Mouse (Mus musculus): Measurements from ENCODE around the gene Mllt10. TPM values are rescaled to one million over a fixed set of nuclear protein-coding genes. Genes with fewer than 3 reads are reported as not detected.

The Mllt10 gene
- total RNA-seq, 2 experiments from 2014 or later: 41.6 to 42.5 TPM

DNA sequence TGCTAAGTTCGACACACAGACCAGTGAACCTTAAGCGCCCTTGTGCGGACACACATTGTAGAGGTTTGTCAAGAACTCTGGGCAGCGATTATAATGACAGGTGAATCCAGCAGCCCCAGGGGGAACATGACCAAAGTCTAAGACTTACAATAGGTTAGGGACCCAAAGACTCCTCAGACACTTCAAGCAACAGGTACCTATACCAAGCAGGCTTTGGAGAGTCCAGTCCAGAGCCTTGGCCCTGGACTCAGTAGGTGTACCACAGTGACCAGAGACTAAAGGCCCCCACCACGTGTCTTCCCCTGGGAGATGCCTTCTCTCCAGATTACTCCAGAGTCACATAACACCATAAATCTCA lies 22.5 kb upstream of the Mllt10 start:
- intact Hi-C loops (cut with DNase I): loop anchor here (5.0 kb wide), 1 partner anchor 1245 kb away; no protein-coding TSS in a partner anchor
- DNase-seq: no peak

DNA sequence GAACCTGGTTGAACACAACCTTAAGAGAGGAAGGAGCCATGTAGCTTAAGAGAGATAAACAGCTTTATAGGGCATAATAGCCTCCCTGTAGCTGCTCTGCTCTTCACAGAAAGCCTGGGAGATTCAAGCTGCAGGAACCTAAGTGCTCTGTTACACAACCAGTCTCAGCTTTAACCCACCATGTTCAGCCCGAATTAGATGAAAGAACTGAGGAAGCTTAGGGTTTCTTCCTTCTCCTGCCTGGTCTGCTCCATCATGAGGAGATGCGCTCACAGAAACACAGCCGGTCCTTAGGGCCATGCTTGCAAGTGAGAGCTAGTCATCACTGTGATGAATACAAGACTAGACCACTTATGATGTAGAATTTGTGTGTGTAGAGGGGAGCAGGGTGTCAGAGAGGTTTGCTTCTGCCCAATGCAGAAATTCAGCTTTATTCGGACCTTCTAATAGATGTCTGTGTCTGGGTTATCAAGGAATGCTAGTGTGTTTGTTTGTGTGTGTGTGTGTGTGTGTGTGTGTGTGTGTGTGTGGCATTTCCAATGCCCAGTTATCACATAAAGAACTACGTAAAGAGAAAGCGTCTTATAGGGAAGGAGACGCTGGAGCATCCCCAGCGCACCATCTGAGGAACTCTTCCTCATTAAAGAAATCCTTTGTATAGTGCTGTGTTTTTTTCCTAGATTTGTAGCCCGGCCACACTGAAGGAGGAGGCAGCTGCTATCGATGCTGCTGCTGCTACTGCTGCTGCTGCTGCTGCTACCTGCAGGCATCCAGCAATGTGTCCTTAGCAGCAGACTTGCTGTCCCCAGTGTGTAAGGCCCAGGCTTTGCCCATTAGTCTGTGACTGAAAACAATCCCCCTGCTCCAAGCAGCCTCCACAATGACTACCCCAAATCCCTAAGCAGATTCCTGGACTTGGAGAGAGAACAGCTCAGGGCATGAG lies 21.6 kb upstream of the Mllt10 start:
- no peak for DNase-seq
- intact Hi-C loops (cut with DNase I): loop anchor here (5.0 kb wide), 1 partner anchor 1244 kb away; no protein-coding TSS in a partner anchor

DNA sequence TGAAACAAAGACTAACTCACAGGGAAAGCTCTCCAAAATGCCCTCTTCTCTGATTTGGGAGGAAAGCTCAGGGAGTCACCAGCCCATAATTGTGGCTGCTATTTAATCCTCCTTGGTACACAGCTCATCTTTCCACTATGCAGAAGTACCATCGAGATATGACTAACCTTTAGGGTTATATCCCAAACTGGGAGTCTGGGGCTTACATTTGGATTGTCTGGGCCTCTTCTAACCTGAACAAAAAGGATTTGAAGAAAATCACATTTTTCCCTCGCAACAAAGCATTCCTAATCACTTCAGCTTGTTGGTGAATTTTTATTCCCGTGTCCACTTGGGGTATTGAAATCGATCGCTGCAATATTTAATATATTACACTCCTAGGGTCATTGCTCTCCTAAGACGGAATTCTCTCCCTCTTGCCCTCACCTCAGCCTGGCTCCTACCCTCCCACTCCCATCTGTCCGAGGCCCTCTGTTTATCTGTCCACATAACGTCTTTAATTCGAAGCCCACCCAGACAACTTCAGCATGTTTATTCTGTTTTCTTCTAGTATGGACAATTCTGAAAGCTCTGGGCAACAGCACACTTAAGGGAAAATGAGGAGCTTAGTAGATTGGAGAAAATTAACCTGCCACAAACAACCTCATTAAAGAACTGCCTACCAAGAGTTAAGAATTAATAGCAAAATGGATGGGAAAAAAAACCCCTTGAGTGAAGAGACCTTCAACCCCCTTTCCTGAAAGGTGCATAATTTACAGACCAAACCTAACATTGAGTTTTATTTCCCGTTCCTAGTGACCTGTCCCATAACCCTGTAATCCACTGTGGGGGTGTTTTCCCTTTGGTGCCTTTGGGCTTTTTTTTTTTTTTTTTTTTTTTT lies 20.4 kb upstream of the Mllt10 start:
- intact Hi-C loops (cut with DNase I): loop anchor here (5.0 kb wide), 1 partner anchor 1243 kb away; no protein-coding TSS in a partner anchor
- DNase-seq: no peak

DNA sequence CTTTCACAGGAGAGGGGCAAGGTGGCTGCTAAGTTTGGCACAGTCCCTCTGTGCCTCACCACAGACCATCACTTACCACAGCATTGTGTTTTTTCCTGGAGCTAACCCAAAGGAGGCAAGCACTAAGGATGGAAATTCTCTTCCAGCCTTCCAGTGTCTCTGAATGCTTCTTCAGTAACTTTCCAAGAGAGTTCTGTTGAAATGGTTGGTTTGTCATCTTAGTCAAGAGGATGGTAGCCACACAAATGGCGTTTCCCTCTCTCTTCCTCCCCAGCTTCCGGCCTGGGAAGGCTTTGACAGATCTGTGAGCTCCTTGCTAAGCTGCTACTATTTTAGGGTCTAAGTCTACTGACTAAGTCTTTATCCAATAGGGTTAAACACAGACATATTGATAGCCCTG lies 17.5 kb upstream of the Mllt10 start, which contains the start of gene A930004D18Rik:
TSS of gene A930004D18Rik (minus strand) at position 247 of the 400 bp plus-strand sequence.
- intact Hi-C loops (cut with DNase I): no loop called here
- DNase-seq: no peak

DNA sequence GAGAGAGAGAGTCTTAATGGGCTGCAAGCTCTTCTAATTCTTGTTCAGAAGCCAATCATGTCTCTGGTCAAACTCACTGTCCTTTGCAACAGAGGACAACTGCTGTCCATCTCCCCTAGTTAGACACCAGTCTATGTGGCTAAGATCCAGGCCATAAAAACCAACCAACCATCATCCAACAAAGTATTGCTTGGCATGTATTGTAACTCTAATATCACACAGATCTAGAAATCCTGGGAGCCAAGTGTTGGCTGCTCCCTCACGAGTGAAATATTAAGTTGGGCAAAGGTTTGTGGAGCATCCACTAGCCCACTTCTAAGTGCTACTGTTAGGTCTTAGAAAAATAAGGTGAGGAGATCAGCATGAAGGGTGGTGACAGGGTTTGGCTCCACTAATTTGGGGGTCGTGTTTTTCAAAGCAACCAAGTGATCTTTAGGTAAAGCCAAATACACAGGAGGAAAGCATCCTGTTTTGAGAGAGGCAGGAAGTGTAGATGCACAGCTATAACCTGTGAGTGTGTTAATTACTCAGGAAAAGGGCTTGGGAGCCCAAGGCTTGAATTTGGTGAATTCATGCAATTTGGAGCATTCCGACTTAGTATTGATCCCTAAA lies 16.8 kb upstream of the Mllt10 start:
- intact Hi-C loops (cut with DNase I): no loop called here
- DNase-seq: no peak

DNA sequence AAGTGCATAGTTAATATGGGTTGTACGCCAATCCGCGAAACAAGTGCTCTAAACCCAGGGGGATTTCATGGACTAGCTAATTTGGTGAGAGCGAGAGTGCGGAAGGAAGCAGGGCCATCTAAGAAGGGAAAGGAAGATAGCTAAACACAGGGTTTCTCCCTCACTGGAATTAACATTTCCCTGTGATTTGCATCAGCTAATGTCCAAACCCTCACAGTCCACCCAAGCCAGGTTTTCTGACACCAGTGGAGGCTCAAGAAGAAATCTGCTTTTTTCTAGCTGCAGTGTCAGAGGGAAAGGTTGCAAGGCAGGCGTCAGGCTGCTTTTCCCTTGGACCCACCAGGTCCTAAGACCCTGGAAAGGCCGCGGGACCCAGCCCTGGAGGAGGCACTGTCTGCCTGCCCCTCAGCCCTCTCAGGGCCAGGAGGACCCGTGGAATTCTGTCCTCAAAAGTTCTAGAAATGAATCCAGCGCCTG lies 16.1 kb upstream of the Mllt10 start:
- no peak for DNase-seq
- intact Hi-C loops (cut with DNase I): no loop called here

DNA sequence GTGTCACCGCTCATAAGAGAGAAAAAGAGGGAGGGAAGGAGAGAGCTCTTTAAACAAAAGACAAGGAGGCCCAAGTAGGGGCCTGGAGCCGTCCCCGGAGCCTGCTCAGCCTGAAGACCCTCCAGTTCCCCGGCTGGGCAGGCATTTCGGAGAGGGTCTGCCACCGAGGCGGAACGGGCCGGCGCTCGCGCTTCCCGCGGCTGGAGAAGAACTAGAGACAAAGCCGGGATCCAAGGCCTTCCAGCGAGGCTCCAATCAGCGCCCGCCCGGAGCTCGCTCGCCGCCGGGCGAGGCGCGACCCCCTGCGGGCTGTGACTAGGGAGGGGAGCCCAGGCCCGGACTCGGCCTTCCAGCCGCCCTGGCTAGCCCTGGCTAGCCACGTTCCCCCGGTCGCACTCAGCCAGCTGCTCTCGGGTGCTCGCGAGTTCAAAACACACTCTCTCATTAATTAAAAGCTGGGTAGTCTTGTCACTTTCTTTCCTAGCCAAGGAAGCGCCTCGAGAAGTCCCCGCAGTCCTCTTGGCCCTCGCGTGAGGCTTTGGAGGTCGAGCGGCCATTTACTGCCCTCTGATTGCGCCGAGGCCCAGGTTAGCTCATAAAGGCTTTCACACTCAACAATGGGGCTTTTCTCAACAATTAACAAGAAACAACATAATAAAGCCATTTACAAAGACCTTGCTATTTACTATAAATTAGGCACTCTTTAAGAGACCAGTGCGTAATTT lies 15.3 kb upstream of the Mllt10 start:
- intact Hi-C loops (cut with DNase I): no loop called here
- no peak for DNase-seq

DNA sequence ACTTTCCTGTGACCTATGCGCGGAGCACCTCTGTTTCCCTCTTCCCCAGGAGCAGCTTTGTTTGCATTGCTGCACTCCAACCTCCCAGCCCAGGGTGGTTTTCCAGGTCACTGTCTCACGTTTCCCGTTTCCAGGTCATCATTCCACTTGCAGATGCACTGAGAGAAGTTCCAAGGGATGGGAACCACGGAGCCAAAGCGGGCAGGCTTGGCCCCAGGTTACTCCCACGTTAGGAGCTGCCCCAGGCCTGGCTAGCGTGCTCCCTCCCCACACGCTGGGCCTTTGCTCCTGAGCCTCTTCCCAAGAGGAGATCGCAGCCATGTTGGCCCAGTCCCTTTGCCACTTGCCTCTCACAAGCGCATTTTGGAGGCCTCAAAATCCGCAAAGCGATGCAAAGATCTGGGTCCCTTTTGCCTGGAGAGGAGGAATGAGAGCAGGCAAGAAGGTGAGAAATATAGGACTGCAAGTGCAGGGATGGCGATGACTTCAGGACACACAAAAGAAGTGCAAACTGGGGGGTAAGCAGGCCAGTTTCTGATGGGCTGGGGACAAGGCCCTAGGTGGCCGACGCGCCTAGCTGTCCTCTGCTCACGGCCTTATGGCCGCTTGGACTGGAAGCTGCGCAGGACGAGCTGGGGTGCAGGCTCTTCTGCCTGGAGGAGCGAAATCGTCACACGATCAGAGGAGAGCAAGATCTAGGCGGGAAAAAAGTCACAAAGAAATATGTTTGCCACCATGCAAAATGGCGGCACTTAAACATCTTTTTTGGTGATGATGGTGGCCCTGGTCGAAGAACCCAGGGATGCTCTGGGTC lies 14.5 kb upstream of the Mllt10 start:
- intact Hi-C loops (cut with DNase I): no loop called here
- no peak for DNase-seq

DNA sequence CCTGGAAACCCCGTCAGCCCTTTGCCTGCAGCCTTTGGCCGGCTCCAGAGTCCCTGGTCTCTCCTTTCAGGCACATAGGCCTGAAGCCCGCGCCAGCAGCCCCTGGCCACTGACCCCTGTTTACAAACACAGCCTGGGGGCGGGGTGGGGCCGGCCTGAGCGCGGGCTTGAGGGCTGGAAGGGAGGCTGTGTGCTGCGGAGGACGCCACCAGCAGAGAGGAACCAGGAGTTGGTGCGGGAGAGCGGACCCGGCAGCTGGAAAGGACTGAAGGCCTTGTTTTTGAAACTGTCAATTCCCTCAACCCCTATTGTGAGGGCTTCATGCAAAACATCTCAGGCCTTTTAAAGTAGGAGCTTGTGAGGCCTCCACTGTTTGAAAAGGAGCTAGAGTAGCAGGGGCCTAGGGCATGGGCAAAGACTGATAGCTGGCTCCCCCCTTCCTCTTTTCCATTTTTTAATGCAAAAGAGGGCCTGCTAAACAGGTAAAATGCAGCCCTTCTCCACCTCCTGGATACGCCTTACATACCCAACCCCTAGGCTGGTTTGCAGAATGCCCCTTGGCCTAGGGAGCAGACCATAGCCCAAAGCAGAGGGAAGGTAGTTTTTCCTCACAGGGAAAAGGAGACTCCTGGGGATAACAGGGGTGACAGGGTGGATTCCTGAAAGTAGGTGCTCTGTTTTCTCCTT lies 13.7 kb upstream of the Mllt10 start:
- intact Hi-C loops (cut with DNase I): no loop called here
- DNase-seq: no peak

DNA sequence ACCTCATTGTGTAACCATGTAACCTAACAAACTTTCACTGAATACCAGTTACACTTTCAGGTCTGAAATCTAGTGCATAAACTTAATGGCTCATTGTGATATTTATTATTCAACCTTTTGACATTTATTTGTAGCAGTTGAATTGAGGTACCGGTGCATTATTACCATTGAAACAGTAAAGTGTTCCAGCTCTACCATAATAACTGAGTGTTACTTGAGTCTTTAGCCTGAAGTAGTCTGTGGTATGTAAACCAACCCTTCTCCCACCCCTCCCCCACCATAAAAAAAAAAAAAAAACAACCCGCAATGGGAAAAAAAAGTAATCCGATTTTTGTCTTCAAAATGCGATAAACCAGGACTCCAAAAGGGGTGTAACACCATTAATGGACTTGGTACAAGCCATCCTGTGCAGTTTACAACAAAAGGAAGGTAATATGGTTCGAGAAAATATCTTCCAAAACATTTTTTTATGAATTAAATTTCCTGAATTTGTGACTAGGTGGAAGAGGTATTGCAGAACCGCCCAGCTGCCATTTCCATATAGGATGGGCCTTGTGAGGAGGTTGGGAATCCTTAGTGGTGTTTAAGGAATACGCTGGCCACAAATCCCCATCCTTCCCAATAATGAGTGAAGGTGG lies 9.8 kb upstream of the Mllt10 start:
- no peak for DNase-seq
- intact Hi-C loops (cut with DNase I): loop anchor here (5.0 kb wide), 3 partner anchors 297 to 722 kb away; partner anchors contain the start of gene Commd3

DNA sequence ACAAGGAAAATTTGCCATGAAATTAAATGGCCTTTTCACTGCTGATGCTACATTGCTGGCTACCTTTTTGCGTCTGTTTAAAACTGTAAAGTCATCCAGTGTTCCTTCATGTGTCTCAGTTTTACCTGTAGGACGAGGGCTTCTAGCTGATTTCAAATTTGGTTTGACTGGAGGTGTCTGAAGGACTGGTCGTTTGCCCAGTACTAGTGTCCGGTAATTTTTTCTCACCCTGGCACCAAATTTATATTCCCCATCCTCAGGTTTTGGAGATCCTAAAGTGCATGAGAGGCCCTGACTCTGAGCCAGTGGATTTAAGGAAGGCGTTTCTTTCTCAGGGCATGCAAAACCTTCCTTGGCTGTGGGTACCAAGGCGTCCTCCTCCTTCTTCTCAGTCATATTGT lies 9.3 kb upstream of the Mllt10 start:
- intact Hi-C loops (cut with DNase I): loop anchor here (2.0 to 5.0 kb wide), 4 partner anchors 15 to 722 kb away; partner anchors contain the start of gene Commd3
- DNase-seq: no peak

DNA sequence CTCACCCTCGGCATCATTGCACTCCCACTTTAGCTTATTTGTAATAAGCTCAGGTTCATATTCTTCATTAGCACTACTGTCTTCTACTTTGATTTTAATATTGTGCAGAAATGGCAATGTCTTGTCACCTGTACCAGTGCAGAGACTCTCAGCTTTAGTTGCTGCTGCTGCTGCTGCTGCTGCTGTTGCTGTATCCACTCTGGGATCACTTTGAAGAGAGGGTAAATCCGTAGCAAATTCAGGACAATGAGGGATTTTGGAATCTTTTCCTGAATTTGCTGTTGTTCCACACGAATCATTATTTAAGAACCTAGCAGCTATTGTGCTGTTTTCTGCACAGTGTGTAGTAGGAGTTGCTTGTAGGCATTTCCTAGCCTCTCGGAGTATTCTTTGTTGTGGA lies 8.9 kb upstream of the Mllt10 start:
- intact Hi-C loops (cut with DNase I): loop anchor here (2.0 to 5.0 kb wide), 4 partner anchors 15 to 721 kb away; partner anchors contain the start of gene Commd3
- no peak for DNase-seq

DNA sequence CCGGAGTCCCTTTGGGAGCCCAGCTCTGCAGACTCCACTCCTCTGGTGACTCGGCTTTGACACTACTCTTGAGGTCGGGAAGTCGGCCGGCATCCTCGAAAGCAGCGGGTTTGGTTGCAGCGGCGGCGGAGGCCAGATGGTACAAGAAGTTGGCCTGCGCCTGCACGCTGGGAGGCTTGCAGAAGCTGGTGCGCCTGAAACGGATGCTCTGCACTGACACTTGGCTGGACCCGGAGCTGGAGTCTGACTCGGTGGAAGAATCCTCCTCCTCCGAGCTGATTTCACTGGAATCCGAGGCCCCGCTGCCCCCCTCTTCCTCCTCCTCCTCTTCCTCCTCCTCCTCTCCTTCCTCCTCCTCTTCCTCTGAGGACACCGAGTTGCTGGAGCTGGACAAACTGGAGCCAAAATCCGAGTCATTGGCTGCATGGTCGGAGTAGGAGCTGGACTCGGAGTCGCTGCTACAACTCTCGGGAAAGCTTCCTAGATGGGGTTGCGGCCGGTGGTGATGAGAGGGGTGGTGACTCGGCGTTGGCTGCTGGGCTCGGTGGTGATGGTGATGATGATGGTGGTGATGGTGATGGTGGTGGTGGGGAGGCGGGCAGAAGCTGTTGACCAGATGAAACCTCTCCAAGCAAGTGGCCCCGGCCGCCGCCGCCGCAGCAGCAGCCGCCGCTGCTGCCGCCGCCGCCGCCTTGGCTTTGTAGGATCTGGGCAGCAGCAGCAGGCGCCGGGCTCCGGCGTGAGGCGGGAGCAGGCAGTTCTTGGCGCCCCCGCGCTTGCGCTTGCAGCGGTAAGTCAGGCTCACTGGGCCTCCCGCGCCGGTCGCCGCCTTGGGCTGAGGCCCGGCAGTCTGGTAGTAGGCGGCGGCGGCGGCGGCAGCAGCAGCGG lies 8.0 kb upstream of the Mllt10 start:
- intact Hi-C loops (cut with DNase I): loop anchor here (2.0 to 5.0 kb wide), 4 partner anchors 16 to 720 kb away; partner anchors contain the start of gene Commd3
- DNase-seq: peak; percentile 74 to 77

DNA sequence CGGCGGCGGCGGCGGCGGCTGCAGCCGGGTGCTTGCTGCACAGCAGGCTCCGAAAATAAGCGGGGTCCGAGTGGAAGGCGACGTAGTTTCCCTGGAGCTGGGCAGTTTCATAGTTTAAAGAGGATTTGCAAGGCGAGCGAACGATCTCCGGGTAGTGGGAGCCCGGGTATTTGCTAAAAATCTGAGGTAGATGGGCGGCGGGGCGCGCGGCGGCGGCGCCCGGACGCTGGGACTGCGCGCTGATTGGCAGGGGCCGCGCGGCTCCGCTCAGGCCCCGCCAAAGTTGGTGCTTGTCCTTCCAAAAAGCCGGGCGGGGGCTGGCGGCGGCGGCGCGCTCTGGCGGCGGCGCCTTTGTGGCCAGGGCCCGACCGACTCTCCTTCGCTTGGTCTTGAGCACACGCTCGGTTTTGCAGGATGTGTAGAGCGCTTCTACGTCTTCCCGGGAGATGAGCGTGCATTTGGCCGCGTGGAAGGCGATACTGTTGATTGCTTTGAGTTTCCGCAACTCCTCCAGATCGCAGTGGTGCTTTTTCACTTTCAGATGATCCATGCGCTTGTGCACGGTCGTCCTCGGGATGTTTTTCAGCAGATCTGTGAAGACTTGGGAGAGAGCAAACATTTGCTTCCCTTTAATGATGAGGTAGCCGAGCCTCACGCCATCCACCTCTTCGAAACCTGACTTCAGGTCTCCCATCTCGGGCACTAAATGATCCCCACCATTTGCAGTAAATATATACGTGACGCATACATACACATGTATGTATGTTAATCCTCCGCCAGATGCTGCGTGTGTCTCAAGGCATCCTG lies 7.2 kb upstream of the Mllt10 start:
- peak; percentile 83 to 88 for DNase-seq
- intact Hi-C loops (cut with DNase I): loop anchor here (2.0 to 5.0 kb wide), 4 partner anchors 17 to 719 kb away; partner anchors contain the start of gene Commd3

DNA sequence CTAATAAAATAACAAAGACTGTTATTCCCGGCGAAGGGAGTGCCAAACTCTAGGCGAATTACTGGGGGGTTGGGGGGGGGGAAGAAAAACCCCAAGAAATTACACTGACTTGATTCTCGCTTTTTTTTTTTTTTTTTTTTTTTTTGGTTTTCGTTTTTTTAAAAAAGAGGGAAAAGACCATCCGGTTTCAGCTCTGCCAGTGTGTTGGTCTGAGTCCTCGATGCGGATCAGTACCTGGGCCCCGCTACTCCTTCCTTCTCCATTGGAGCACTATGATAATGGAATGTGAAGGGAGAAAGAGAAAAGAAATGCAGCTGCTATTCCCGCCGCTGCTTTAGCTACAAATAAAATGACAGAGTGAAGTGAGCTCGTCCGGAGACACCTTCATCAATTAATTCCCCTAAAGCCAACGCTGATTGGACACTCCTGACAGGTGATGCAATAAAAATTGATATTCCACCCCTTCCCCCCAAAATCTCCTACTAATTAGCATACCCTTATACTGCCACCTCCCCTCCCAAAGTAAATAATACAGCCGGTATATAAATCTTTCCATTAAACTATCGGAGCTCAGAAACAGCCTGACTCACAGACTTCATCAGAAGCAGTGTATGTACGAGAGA lies 6.5 kb upstream of the Mllt10 start, which contains the start of gene Skida1:
TSS of gene Skida1 (minus strand) at position 599 of the 623 bp plus-strand sequence.
- intact Hi-C loops (cut with DNase I): loop anchor here (5.0 kb wide), 3 partner anchors 294 to 719 kb away; partner anchors contain the start of gene Commd3
- DNase-seq: peak in 1 of 2 experiments; percentile 42

Data from heart, postnatal 14 days (tissue).